Mouse (Mus musculus) testis, postnatal 10 days (tissue): ENCODE results near the gene Slamf9.
A peak's percentile ranks its signal among the peaks of the same experiment; 100 is the strongest.

Source experiments
- DNase-seq: peaks from one replicate; pipeline ENCODE4 v3.0.0; 2021; ENCODE audit warnings: low spot score

Gene Slamf9

GRCm38 (mm10) chr1:172490261-172490661, 15.1 kb downstream of the Slamf9 start:
- DNase-seq: peak; percentile 97

DNA sequence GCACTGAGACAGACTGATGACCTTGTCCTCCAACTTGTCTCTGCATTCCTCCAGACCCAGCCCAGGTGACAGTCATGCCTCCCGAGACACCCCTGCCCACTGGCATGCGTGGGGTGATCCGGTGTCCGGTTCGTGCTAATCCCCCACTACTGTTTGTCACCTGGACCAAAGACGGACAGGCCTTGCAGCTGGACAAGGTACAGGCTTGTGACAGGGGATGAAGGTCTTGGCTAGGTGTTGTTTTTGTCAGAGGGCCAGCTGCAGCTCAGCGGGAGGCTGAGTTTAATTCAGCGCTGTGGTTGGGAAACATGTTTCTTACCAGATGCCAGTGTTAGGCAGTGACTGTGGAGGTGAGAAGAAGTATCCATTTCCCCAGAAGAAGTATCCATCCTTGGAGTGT, 16.9 kb downstream of the Slamf9 start:
- no peak for DNase-seq

GRCm38 (mm10) chr1:172493516-172493915, 18.4 kb downstream of the Slamf9 start:
- DNase-seq: no peak

DNA sequence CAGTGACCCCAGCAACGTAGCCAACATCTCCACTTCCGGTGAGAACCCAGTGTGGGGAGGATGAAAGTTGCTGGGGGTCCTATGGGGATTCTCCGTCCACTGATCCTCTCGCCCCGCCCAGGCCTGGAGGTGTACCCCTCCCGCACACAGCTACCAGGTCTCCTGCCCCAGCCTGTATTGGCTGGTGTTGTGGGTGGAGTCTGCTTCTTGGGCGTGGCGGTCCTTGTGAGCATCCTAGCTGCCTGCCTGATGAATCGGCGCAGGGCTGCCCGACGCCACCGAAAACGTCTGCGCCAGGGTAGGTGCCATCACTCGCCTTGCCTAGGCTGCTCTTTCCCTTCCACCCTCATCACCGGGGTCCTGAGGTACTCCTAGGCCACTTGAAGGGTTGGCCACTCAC, 20.9 kb downstream of the Slamf9 start:
- no peak for DNase-seq

DNA sequence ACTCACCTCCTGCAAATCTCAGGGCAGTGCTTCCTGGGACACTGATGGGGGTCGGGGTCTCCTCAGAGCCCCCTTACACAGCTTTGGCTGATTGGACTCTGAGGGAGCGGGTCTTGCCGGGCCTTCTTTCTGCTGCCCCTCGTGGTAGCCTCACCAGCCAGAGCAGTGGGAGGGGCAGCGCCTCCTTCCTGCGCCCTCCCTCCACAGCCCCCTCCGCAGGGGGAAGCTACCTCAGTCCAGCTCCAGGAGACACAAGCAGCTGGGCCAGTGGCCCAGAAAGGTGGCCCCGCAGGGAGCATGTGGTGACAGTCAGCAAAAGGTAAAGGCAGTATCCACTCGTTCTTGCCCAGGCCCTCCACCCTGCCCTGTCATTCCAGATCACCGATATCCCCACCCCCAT, 22.3 kb downstream of the Slamf9 start:
- no peak for DNase-seq

DNA sequence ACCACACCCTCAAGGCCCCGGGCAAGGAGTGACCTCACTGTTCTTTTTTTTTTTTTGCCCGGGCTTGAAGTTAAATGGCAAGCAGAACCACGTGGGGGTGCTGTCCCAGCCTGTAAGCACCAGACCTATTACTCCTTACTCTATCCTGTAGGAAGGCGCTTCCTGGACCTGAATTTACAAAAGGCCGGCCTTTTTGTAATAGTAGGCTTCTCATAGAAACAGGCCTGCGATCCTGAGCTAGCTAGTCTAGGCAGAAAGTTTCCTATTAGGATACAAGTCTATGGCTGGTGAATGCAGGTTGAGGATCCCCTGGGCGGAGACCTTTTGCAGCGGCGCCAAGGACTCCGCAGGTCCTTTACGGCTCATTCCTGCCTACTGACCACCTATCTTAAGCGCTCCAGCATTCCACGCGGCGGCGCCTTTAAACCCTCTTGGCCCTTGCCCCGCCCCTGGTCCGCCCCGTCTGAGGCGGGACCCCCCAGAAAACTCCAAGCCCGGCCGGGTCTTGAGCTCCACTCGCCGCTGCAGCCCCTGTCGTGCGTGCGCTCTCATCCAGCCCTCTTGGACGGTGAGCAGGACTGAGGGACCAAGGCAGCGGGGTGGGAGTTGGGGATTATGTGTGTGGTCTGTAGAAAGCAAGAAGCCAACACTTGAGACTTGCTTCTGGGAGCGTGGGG, 24.7 kb downstream of the Slamf9 start, which contains the start of gene Tagln2:
Gene Tagln2 (plus strand): TSS at position 283 of the 677 bp plus-strand sequence.
- DNase-seq: peak; percentile 85

DNA sequence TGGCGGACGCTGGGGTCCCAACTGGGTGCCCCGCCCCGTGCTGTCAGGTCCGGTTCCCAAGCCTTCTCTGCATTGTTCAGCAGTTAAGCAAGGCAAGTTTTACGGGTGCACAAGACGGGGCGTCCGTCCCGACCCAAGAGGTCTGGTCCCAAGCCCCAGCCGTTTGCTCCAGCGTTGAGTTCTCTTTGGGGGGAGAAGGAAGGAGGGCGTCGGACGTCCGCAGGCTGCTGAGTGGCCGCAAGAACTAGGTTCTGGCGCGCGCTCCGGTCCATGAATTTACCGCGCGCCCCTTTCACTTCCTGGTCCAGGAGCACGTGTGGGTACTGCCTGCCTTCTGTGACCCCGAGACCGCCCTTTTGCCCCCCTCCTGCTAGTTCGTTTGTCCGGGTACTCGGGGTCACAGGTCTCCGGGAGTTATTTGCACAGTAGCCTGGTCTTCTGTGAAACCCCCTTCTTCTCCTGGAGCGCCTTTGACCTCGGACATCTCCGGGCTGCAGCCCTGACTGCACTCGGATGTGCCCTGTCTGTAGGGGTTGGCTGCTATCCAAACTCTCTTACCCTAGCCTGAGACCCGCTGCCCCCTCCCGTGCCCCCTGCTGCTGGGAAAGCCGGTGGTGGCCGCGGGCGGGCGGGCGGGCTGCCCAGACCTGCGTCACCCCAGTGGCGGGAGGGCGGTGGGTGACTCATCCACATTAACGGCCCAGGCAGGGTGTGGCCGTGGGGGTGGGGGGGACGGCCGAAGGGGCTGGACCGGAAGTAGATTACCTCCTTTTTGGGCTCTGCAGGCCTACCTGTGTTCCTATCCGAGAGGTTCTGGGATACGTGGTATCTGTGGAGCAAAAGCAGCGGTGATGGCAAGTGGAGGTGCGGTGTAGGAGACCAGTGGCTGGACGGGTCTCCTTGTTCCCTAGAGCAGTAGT, 25.6 kb downstream of the Slamf9 start:
- DNase-seq: peak; percentile 63

DNA sequence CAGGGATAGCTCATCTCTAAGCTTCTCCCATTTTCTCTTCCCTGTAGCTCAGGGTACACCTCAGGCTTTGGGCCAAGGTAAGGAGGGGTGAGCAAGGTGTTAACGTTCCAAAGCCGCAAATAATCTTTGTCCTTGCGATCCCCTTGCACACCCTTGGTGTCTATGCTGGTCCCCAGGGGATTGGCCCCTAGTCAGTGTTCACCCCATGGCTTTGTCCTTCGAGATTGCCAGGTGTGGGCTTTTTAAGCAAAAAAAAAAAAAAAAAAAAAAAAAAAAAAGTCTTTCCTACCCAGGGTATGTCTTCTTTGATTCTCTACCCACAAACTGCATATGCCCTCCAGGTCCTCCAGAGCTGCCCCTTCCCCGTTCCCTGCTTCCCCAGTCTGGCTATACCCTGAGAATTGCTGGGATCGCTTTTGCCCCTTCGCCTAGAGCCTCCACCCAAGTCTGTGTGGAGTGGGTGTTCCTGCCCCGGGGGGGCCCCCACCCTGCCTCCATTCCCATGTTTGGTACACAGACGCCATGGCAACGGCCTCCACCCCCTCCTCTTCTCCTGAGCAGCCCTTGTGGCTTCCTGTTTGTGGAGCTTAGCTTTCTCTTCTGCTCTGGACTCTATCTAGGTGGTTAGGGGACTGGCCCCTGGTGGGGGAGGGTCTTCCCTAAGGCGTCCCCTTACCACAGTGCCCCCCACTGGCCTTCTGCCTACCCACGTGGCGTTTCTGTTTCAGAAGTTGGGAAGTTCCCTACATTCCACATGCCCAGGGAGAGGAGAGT, 26.4 kb downstream of the Slamf9 start:
- peak; percentile 62 for DNase-seq

GRCm38 (mm10) chr1:172502145-172503110, 27.3 kb downstream of the Slamf9 start:
- DNase-seq: no peak

- peak; percentile 67 for DNase-seq
Observed at GRCm38 (mm10) chr1:172503111-172503997, 28.2 kb downstream of the Slamf9 start.

- no peak for DNase-seq
Observed at GRCm38 (mm10) chr1:172504756-172505155, 29.6 kb downstream of the Slamf9 start.

DNA sequence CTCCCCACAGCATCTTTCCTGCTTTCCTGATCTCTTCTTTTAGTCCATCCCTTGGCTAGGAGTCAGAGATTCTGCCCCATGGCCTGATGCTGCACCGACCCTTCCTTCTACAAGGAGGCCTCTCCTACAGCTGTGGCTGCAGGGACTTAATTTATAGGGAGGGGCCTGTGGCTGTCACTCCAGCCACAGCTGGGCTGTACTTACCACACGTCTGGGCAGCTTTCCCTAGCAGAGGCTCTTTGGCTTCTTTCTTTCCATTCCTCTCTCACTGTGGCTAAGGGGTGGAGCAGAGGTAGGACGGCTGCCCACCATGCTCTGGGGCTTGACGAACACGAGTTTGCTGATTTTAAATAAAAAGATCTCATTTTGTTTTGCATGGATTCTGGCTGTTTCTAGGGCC, 31.8 kb downstream of the Slamf9 start:
- DNase-seq: no peak

DNA sequence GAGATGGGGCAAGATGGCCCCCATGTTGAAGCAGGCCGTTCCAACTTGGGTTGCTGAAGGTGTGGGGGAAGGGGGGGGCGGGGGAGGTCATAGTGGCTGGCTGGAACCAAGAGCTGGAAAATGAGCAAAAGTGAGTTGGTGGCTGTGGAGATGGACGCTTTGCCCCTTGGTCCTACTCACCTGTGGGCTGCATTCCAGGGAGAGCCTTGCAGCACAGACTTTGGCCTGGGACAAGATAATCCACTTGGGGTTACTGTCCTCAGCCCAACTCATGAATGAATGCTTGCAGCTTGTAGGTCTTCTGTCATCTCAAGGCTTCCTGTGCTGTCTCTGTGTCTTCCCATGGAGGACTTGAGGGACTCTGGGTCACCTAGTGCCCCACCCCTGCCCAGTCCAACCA, 32.5 kb downstream of the Slamf9 start:
- no peak for DNase-seq

DNA sequence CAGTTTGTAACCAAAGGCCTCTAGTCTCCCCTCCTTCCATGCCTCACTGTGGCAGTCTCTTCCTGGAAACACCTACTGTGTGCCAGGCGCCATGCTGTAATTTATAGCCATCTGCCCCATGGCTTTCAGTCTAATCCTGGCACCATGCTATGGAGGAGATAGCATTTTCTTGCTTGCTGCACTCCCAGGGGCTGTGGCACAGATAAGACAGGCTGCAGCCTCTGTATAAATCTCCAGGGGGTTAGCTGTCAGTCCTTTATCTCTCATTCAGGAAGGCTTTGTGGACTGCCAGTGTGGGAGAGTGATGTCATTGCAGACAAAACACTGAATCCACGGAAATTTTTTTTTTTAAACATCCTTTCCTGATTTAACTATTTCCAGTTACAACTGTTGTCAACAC, 33.0 kb downstream of the Slamf9 start:
- no peak for DNase-seq

DNA sequence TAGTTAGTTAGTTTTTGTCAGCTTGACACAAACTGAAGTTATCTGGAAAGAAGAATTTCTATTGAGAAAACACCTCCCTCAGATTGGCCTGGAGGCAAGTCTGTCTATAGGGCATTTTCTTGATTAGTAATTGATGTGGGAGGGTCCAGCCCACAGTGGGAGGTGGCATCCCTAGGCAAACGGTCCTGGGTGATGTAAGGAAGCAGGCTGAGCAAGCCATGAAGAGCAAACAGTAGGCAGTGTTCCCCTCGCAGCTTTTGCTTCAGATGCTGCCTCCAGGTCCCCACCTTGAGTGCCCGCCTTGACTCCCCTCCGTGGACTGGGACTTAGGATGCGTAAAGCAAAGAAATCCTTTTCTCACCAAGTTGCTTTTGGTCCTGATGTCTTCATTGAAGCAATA, 34.1 kb downstream of the Slamf9 start:
- no peak for DNase-seq

DNA sequence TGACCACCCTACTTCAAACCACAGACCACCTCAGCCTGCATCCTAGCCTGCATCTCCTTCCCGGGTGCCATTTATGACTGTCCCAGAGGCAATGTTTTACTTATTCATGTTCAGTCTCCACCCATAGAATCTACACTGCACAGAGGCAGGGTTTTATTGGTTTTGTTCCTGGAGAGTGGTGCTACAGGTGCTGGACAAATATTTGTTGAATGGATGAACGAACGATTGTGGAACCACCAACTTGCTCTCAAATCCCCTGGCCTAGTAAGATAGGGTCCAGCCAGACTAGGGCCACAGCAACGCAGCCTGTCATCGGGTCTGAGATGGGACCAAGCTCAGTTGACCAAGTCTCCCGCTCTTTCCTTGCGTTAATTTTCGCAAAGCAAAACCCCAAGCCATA, 34.8 kb downstream of the Slamf9 start:
- DNase-seq: no peak

- no peak for DNase-seq
Observed at GRCm38 (mm10) chr1:172510421-172510972, 35.3 kb downstream of the Slamf9 start.

DNA sequence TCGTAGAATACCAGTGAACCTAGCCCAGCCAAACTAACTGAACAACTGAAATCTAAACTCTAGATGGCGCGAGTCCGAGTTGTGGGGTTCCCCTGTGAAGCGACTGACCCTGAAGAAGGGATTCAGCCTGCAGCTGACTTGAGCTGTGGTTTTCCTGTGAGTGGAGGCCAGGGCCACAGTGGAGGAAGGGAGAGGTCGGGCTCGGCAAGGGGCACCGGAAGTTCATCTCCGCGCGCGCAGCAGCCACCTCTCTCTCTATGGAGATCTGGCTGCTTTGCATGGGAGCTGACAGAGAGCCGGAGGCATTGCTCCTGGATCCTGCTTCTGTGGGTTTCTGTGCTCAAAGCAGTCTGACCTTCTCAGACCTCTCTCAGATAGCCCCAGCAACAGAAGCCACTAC, 37.8 kb downstream of the Slamf9 start:
- peak; percentile 58 for DNase-seq

DNA sequence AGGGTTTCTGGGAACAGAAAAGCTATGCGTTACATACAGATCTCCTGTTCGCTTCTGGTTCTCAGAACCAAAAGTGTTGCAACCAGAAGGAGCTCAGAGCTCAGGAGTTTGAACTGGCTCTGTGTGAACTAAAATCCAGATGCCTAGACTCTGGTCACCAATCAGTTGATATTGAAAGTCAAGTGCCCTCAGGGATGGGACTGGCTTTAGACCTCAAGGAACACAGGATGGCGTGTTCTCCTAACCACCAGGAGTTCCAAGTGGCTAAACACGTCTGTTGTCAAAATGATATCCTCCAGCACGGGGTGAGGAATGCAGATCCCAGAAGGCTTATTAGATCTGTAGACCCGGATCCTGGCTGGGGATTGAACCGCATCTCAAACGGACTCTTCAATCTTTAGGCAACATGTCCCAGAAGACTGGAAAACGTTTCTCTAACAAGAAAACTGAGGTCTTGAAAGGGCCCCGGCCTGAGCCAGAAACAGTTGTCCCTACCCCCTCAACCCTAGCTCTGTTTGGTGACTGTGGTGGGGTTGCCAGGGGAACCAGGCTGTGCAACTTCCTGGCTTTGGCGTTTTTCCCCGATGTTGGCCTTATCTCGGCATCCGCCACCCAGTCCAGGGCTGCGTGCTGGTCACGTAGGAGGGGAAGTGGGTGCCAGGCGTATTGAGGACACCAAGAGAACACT, 38.5 kb downstream of the Slamf9 start:
- no peak for DNase-seq

DNA sequence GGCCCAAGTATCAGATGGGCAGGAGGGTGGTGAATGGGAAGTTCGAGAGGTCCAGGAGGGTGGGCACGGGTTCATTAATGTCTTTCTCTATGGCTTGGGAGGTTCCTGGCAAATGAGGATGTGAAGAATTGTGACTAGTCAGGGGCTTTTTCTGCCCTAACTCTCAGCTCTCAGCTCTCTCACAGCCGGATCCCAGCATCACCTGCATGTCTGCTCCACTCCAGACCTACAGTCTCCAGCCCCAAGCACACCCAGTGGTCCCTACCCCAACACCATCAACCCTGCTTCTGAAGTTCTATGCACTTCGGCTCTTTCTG, 39.0 kb downstream of the Slamf9 start:
- no peak for DNase-seq
